Mouse (Mus musculus) stomach, postnatal 0 days (tissue): ENCODE measurements around the gene Enthd1. TPM values are rescaled to one million over a fixed set of nuclear protein-coding genes. Genes with fewer than 3 reads are reported as not detected.

Source experiments
- ATAC-seq: fragments of 200-750 bp; cut with Nextera tagmentation; 2 replicates; pipeline ENCODE4 v1.8.0; 2017; ENCODE audit not compliant: low FRiP score, low TSS enrichment
- DNase-seq: peaks from one replicate; pipeline ENCODE4 v3.0.0-alpha.2; 2016; ENCODE audit warnings: low spot score
- H3K27ac ChIP-seq: fragments of 300-500 bp; sonication (generic); replicated peaks from 2 replicates; pipeline ENCODE4 v1.5.1; 2014; ENCODE audit warnings: mild to moderate bottlenecking, control low read depth
- H3K27me3 ChIP-seq: fragments of 300-500 bp; sonication (generic); 2 replicates; pipeline ENCODE4 v1.6.1; 2014; ENCODE audit warnings: low read length; ENCODE audit not compliant: control insufficient read depth, insufficient read depth
- H3K36me3 ChIP-seq: fragments of 300-500 bp; sonication (generic); 2 replicates; pipeline ENCODE4 v1.6.1; 2014; ENCODE audit warnings: low read length, mixed read lengths; ENCODE audit not compliant: control insufficient read depth, insufficient read depth
- H3K4me1 ChIP-seq: fragments of 300-500 bp; sonication (generic); replicated peaks from 2 replicates; pipeline ENCODE4 v1.6.1; 2014; ENCODE audit warnings: antibody characterized with exemption; ENCODE audit not compliant: control insufficient read depth, insufficient read depth
- H3K4me2 ChIP-seq: fragments of 300-500 bp; sonication (generic); replicated peaks from 2 replicates; pipeline ENCODE4 v1.6.1; 2014; ENCODE audit warnings: low read depth, mild to moderate bottlenecking, control low read depth, moderate library complexity
- H3K4me3 ChIP-seq: fragments of 300-500 bp; sonication (generic); 2 replicates; pipeline ENCODE4 v1.5.1; 2014; ENCODE audit warnings: low read depth, low read length, control low read depth
- H3K9ac ChIP-seq: fragments of 300-500 bp; sonication (generic); 2 replicates; pipeline ENCODE4 v1.6.1; 2014; ENCODE audit warnings: mild to moderate bottlenecking, low read length, control low read depth, mixed read lengths
- H3K9me3 ChIP-seq: fragments of 300-500 bp; sonication (generic); 2 replicates; pipeline ENCODE4 v1.6.1; 2016; ENCODE audit warnings: low read length; ENCODE audit not compliant: control insufficient read depth
- CTCF ChIP-seq: IDR thresholded peaks from 2 replicates; pipeline ENCODE4 v1.5.1; 2016; ENCODE audit warnings: antibody characterized with exemption, low read depth, mild to moderate bottlenecking, moderate library complexity
- EP300 ChIP-seq: optimal IDR thresholded peaks from 2 replicates; pipeline ENCODE3; 2016; ENCODE audit warnings: antibody characterized with exemption
- whole genome bisulfite sequencing: fragments of 180-500 bp; shearing (Covaris S2); extraction: QIAGEN DNeasy Blood & Tissue Kit; methylation state at CpG from one replicate; pipeline ENCODE4 v1.1.7; 2014; 5-methylcytosine and 5-hydroxymethylcytosine counted together
- polyA plus RNA-seq: library from polyadenylated mRNA; unstranded; fragments of >200 nt; fragmentation: Nextera tagmentation; extraction: Ambion mirVana; gene quantifications from 2 replicates; pipeline ENCODE4 v1.2.1, GENCODE M21; 2015

The Enthd1 gene
- polyA plus RNA-seq, 1 experiment from 2014 or later = not detected

DNA sequence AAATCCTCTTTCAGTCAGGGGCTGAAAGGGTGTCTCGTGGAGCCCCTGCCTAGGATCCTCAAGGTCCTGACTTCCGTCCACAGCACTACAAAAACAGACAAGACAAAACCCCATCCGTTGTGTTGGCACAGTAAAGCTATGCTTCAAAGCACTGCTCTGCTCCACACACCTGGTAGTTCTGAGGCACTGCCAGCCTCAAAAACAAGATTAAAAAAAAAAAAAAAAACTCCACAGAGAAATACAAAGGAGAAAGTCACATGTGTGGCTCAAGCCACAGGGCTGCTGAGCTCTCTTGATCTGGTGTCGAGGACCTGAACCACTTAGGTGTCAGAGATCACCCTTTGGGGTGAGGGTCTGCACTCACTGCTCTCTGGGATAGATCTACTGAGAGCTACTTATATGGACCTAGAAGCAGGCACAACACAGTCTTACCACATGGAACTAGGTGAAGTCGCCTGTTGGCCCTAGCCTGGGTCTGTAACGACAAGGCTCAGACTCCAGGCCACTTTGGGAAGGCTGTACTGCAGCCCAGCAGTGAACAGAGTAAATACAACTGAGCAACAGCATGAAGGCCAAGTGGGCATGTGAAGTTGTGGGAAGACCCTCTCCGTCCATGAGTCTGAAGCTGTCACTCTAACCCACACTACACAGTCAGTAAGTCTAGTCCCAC lies 26.1 kb downstream of the Enthd1 start:
- Histone ChIP-seq H3K4me2 (no peak overlapping the region), H3K9me3 (no peaks in the 10 kb centered on the region), H3K4me1 (no peaks in the 10 kb centered on the region), H3K27ac (no peak overlapping the region), H3K9ac (no peak overlapping the region), H3K4me3 (no peak overlapping the region), H3K27me3 (no peaks in the 10 kb centered on the region), H3K36me3 (no peaks in the 10 kb centered on the region)
- no peak for TF ChIP-seq EP300
- no peak for TF ChIP-seq CTCF
- 83% methylated on average over 7 of the region's 7 CpGs for whole genome bisulfite sequencing
- DNase-seq (no peak), ATAC-seq (no peak)

DNA sequence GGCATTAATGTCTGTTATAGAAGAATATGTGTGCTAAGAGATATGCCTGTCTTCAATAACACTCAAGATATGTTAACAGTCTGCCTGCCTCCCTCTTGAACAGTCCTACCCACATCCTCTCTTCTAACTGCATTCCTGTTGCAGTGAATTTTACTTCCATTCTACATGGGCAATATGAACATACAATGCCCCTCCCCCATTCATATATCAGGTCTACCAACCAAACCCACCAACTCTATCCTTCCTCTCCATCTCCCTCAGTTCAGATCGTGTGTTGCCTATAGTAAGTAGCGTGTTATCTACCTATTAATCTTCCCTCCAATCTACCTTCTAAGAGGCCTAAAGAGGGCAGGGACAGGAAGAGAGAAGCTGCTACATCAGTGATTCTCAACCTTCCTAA lies 26.9 kb downstream of the Enthd1 start:
- H3K27ac ChIP-seq = no peak overlapping the region
- H3K27me3 ChIP-seq = no peaks in the 10 kb centered on the region
- WGBS = 75% methylated on average over 2 of the region's 2 CpGs
- H3K4me3 ChIP-seq = no peak overlapping the region
- no peak overlapping the region for H3K9ac ChIP-seq
- no peak for TF ChIP-seq CTCF
- no peak for TF ChIP-seq EP300
- no peak for DNase-seq
- no peaks in the 10 kb centered on the region for H3K4me1 ChIP-seq
- no peaks in the 10 kb centered on the region for H3K36me3 ChIP-seq
- ATAC-seq = no peak
- no peak overlapping the region for H3K4me2 ChIP-seq
- H3K9me3 ChIP-seq = no peaks in the 10 kb centered on the region

DNA sequence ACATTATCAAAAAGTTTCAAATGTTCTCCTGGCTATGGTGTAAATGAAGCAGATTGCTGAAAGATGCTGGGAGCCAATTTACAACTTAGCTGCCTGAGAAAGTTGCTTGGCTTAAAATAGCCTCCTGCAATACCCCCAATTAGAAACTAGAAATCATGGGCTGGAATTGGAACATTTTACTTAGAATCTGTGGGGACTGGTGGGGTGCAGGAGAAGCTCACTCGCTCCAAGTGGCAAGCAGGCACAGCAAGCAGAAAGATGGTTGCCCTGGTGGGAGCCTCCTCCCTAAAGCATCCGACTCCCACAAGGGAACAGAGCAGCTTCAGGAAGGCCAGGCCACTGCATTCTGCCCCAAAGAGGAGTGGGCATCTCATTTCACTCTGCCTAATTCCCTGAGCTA lies 28.9 kb downstream of the Enthd1 start:
- Histone ChIP-seq H3K9me3 (no peaks in the 10 kb centered on the region), H3K9ac (no peak overlapping the region), H3K4me3 (no peak overlapping the region), H3K27ac (no peak overlapping the region), H3K4me2 (no peak overlapping the region), H3K36me3 (no peaks in the 10 kb centered on the region), H3K4me1 (no peaks in the 10 kb centered on the region), H3K27me3 (no peaks in the 10 kb centered on the region)
- WGBS = 63% methylated on average over 2 of the region's 2 CpGs
- no peak for TF ChIP-seq CTCF
- no peak for DNase-seq
- no peak for ATAC-seq

DNA sequence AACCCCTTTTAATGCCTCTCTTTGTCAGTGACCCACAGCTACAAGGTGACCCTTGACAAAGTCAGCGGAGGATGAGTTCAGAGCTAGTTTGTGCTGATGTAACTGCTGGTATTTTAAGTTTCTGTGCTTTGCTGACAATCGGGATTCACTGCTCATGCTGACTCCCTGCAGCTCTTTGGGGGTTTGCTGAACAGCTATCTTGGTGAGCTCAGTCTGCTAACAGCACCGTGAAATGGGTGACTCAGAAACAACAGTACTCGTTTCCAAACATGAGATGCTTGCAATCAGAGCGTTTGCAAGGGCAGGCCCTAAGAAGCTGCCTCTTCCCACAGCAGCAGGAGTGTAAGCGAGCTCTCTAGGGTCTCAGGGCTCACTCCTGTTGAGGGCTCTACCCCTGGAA lies 31.7 kb downstream of the Enthd1 start:
- no peak overlapping the region for H3K4me3 ChIP-seq
- 55% methylated on average over 6 of the region's 6 CpGs for WGBS
- H3K4me2 ChIP-seq = no peak overlapping the region
- H3K9ac ChIP-seq = no peak overlapping the region
- H3K36me3 ChIP-seq = no peaks in the 10 kb centered on the region
- no peaks in the 10 kb centered on the region for H3K27me3 ChIP-seq
- H3K27ac ChIP-seq = no peak overlapping the region
- ATAC-seq = no peak
- no peaks in the 10 kb centered on the region for H3K9me3 ChIP-seq
- no peak for TF ChIP-seq CTCF
- no peak for TF ChIP-seq EP300
- no peaks in the 10 kb centered on the region for H3K4me1 ChIP-seq
- DNase-seq = no peak

DNA sequence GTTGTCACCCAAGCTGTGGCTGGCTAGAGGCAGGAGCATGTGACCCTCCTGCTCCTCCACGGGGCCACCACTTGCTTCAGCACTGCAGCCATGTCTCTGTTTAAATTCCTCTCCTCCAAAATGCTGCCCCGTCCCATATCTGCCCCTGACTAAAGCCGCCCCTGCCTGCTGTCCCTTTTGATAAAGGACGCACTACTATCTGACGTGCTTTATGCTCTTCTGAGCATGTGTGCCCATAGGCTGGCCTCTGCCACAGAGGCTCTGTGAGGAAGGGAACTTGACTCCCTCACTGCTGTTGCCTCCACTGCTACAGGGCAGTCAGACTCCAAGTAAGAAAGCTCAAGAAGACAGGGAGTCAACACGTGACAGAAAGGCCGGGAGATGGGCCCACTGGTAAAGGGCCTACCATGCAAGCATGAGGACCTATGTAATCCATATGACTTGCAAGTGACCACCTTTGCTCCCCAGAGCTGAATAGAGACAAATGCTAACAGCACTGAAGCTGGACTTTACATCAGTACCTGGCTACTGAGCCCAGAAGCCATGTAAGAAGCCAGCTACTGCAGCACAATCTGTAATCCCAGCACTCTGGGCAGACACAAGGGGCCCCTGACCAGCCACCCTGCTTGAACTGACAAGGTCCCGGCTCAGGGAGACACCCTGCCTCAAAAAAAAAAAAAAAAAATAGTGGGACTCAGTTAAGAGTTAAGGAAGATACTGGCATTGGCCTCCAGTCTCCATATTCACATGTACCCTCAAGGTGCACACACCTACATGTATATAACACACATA lies 32.5 kb downstream of the Enthd1 start:
- DNase-seq = no peak
- Histone ChIP-seq H3K27ac (no peak overlapping the region), H3K4me3 (no peak overlapping the region), H3K4me1 (no peaks in the 10 kb centered on the region), H3K36me3 (no peaks in the 10 kb centered on the region), H3K4me2 (no peak overlapping the region), H3K9me3 (no peaks in the 10 kb centered on the region), H3K27me3 (no peaks in the 10 kb centered on the region), H3K9ac (no peak overlapping the region)
- ATAC-seq = no peak
- TF ChIP-seq EP300 (no peak), CTCF (no peak)
- 81% methylated on average over 8 of the region's 8 CpGs for WGBS

DNA sequence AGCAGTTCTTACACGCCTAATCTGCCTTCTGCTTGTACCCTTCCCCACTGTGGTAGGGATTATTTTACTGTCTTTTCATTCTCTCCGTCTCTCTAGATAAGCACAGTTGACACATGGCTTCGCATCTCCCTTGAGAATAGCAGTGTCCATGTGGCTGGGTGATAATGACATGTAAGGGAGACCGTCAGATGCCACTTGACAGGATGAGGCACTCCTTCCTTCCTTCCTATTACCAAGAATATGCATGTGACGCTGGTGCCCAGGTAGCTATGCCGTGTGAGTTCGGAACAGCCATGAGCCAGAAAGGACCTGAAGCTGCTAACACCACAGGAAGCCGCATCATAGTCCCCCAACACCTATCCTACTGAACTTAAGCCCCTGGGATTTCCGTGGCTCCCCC lies 33.9 kb downstream of the Enthd1 start:
- no peak for TF ChIP-seq EP300
- no peak for TF ChIP-seq CTCF
- DNase-seq (no peak), ATAC-seq (no peak)
- H3K27ac ChIP-seq = no peak overlapping the region
- no peak overlapping the region for H3K4me3 ChIP-seq
- no peaks in the 10 kb centered on the region for H3K9me3 ChIP-seq
- no peak overlapping the region for H3K9ac ChIP-seq
- no peaks in the 10 kb centered on the region for H3K27me3 ChIP-seq
- H3K36me3 ChIP-seq = no peaks in the 10 kb centered on the region
- H3K4me2 ChIP-seq = no peak overlapping the region
- H3K4me1 ChIP-seq = no peaks in the 10 kb centered on the region
- 80% methylated on average over 9 of the region's 9 CpGs for WGBS
